Mouse (Mus musculus): ENCODE measurements around the gene Gpx7.
"Not testable (repeated sequence)": the region's sequence is repeated elsewhere in the genome, so short reads cannot be mapped to it uniquely, and the experiment has no call there.

Gpx7 gene

GRCm38 (mm10) chr4:108391124-108391523, 15.6 kb downstream of the Gpx7 start:
- DNase-seq (ENCODE audit: low spot score) = no peak

- no peak for DNase-seq (ENCODE audit: low spot score)
Measured at GRCm38 (mm10) chr4:108388741-108389140, 18.0 kb downstream of the Gpx7 start.

GRCm38 (mm10) chr4:108387681-108388253, 19.0 kb downstream of the Gpx7 start:
- peak; percentile 80 for DNase-seq (ENCODE audit: low spot score)

GRCm38 (mm10) chr4:108387106-108387505, 19.7 kb downstream of the Gpx7 start:
- peak; percentile 44 for DNase-seq (ENCODE audit: low spot score)

GRCm38 (mm10) chr4:108386087-108386486, 20.7 kb downstream of the Gpx7 start:
- no peak for DNase-seq (ENCODE audit: low spot score)

GRCm38 (mm10) chr4:108383183-108383714, 23.5 kb downstream of the Gpx7 start, which contains the start of gene Shisal2a:
Gene Shisal2a (minus strand): TSS chr4:108383349.
- no peak for DNase-seq (ENCODE audit: low spot score)

GRCm38 (mm10) chr4:108380146-108380545, 26.6 kb downstream of the Gpx7 start:
- peak; percentile 60 for DNase-seq (ENCODE audit: low spot score)

- DNase-seq (ENCODE audit: low spot score) = no peak
Measured at GRCm38 (mm10) chr4:108379476-108379875, 27.3 kb downstream of the Gpx7 start.

- no peak for DNase-seq (ENCODE audit: low spot score)
Measured at GRCm38 (mm10) chr4:108372166-108372565, 34.6 kb downstream of the Gpx7 start.

GRCm38 (mm10) chr4:108371421-108371820, 35.3 kb downstream of the Gpx7 start:
- DNase-seq (ENCODE audit: low spot score) = no peak

- DNase-seq (ENCODE audit: low spot score) = no peak
Measured at GRCm38 (mm10) chr4:108370409-108370808, 36.4 kb downstream of the Gpx7 start.

- DNase-seq (ENCODE audit: low spot score) = no peak
Measured at GRCm38 (mm10) chr4:108369254-108369653, 37.5 kb downstream of the Gpx7 start.

- DNase-seq (ENCODE audit: low spot score) = peak; percentile 42
Measured at GRCm38 (mm10) chr4:108364111-108364476, 42.7 kb downstream of the Gpx7 start.

GRCm38 (mm10) chr4:108363355-108364110, 43.2 kb downstream of the Gpx7 start:
- peak; percentile 85 for DNase-seq (ENCODE audit: low spot score)

GRCm38 (mm10) chr4:108362321-108363261, 44.2 kb downstream of the Gpx7 start:
- DNase-seq (ENCODE audit: low spot score) = peak; percentile 95

GRCm38 (mm10) chr4:108360136-108361055, 46.4 kb downstream of the Gpx7 start:
- DNase-seq (ENCODE audit: low spot score) = peak; percentile 97

GRCm38 (mm10) chr4:108358498-108358897, 48.3 kb downstream of the Gpx7 start:
- no peak for DNase-seq (ENCODE audit: low spot score)

- DNase-seq (ENCODE audit: low spot score) = no peak
Measured at GRCm38 (mm10) chr4:108357458-108357857, 49.3 kb downstream of the Gpx7 start.

- not testable (repeated sequence) for DNase-seq (ENCODE audit: low spot score)
Measured at GRCm38 (mm10) chr4:108353591-108353990, 53.2 kb downstream of the Gpx7 start.

GRCm38 (mm10) chr4:108350819-108351218, 55.9 kb downstream of the Gpx7 start:
- DNase-seq (ENCODE audit: low spot score) = peak; percentile 83

Measured in embryo, embryonic 10.5 days (tissue).